Mouse (Mus musculus): ENCODE data around the gene St7l. TPM values are rescaled to one million over a fixed set of nuclear protein-coding genes. Genes with fewer than 3 reads are reported as not detected.
"Not testable (repeated sequence)": the region's sequence is repeated elsewhere in the genome, so short reads cannot be mapped to it uniquely, and the experiment has no call there.

The St7l gene
- polyA plus RNA-seq, 1 experiment from 2014 or later: 42.6 TPM

- no peak for ATAC-seq
- no peak for DNase-seq (ENCODE audit: low read depth, low spot score)
- POLR2A ChIA-PET: interaction anchor here (0.6 kb wide), 1 partner anchor 41 kb away, joined by 3 read pairs; no protein-coding TSS in a partner anchor
- CTCF ChIA-PET: interaction anchor here (0.9 kb wide), 1 partner anchor 12 kb away, joined by 3 read pairs; no protein-coding TSS in a partner anchor
- in situ Hi-C loops (cut with MboI; ENCODE audit: low pct_unique_long_range_greater_than_20kb): no loop called here
- H3K27me3 ChIP-seq: no peaks in the 10 kb centered on the region
- TF ChIP-seq CTCF (IDR thresholded peaks at IDR 0.05): no peak
Observed at GRCm38 (mm10) chr3:104835797-104836196, 28.0 kb upstream of the St7l start.

GRCm38 (mm10) chr3:104841049-104841448 is 22.8 kb upstream of the St7l start:
- DNase-seq (ENCODE audit: low read depth, low spot score) (no peak), ATAC-seq (no peak)
- in situ Hi-C loops (cut with MboI; ENCODE audit: low pct_unique_long_range_greater_than_20kb): no loop called here
- POLR2A ChIA-PET: no interaction called here
- no peak for TF ChIP-seq CTCF (IDR thresholded peaks at IDR 0.05)
- CTCF ChIA-PET: no interaction called here
- H3K27me3 ChIP-seq: no peaks in the 10 kb centered on the region

DNA sequence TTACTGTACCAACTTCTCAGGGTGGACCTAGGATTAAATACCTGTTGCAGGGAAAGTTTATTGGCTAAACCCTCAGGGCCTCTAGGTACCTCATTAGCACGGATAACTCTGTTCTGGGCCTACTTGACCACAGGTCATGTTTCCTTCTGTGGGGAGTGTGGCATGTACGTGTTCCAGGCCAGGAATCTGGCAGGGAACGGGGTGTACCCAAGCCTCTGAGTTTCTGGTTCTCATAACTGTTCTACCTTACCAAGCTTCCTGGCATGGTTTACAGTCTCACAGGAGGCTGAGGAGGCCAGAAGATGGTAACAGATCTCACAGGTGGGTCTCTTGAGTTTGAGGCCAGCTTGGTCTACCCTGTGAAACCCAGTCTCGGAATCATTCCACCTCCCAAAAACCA is 17.2 kb upstream of the St7l start:
- DNase-seq (ENCODE audit: low read depth, low spot score) (no peak), ATAC-seq (no peak)
- CTCF ChIA-PET: interaction anchor here (1.5 to 2.0 kb wide), 4 partner anchors 9 to 66 kb away, joined by 3 to 8 read pairs (median 3); partner anchors contain the start of gene Ppm1j
- in situ Hi-C loops (cut with MboI; ENCODE audit: low pct_unique_long_range_greater_than_20kb): no loop called here
- H3K27me3 ChIP-seq: no peaks in the 10 kb centered on the region
- POLR2A ChIA-PET: no interaction called here
- TF ChIP-seq CTCF (IDR thresholded peaks at IDR 0.05): no peak

DNA sequence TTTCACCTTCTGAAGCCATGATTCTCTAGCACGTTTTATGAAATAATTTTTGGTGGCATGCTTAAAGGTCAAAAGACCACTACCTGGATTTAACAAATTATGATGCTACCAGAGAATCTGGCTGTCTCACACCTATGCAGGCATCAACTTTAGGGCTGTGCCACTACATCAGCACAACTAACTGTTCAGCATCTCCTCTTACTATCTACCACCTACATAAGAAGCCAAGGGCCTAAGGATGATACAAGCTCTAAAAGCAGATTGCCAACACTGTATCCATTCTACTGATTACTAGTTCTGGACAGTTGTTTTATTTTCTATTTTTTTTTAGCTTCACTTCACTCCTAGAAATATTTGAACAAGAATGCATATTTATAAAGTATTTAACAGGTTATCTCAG is 9.3 kb upstream of the St7l start:
- no peaks in the 10 kb centered on the region for H3K27me3 ChIP-seq
- no peak for ATAC-seq
- POLR2A ChIA-PET: interaction anchor here (0.8 to 1.6 kb wide), 2 partner anchors 9 to 12 kb away, joined by 4 read pairs; partner anchors contain the start of gene St7l
- in situ Hi-C loops (cut with MboI; ENCODE audit: low pct_unique_long_range_greater_than_20kb): no loop called here
- DNase-seq (ENCODE audit: low read depth, low spot score): no peak
- CTCF ChIA-PET: interaction anchor here (1.4 to 2.5 kb wide), 5 partner anchors 7 to 17 kb away, joined by 3 to 8 read pairs (median 5); no protein-coding TSS in a partner anchor
- no peak for TF ChIP-seq CTCF (IDR thresholded peaks at IDR 0.05)

DNA sequence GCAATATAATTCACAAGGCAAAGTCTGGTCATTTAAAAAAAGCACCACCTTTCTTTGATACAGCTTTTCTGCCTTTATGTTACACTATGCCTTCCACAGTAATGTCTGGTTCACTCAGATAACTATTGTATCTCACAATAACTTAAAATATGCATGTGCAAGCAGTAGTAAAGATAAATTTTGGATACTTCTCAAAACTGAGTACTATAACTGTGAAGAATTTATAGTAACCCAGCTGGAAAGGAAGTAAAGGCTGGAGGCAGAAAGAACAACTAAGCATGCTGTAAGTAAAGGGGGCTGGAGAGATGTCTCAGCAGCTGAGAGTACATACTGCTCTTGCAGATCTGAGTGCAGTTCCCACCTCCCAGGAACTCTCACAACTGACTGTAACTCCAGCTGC is 8.9 kb upstream of the St7l start:
- ChIA-PET POLR2A (interaction anchor here (1.0 to 1.6 kb wide), 3 partner anchors 9 to 56 kb away, joined by 3 to 4 read pairs (median 3); partner anchors contain the start of gene St7l), CTCF (interaction anchor here (1.1 to 2.5 kb wide), 8 partner anchors 8 to 204 kb away, joined by 3 to 8 read pairs (median 6); partner anchors contain the start of genes Capza1 and St7l)
- DNase-seq (ENCODE audit: low read depth, low spot score) (no peak), ATAC-seq (no peak)
- in situ Hi-C loops (cut with MboI; ENCODE audit: low pct_unique_long_range_greater_than_20kb): no loop called here
- no peaks in the 10 kb centered on the region for H3K27me3 ChIP-seq
- TF ChIP-seq CTCF (IDR thresholded peaks at IDR 0.05): no peak

DNA sequence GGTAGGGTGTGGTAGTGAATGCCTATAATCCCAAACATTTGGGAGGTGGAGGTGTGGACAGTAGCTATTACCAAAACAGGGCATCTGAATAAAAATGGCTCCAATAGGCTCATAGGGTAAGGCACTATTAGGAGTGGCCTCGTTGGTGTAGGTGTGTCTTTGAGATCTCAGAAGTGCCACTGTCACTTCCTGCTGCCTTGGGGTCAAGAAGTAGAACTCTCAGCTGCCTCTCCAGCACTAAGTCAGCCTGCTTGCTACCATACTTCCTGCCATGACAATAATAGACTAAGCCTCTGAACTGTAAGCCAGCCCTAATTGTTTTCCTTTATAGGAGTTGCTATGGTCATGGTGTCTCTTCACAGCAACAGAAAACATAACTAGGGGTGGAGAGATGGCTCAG is 7.7 kb upstream of the St7l start:
- TF ChIP-seq CTCF (IDR thresholded peaks at IDR 0.05): no peak
- H3K27me3 ChIP-seq: no peaks in the 10 kb centered on the region
- DNase-seq (ENCODE audit: low read depth, low spot score) (no peak), ATAC-seq (no peak)
- ChIA-PET CTCF (interaction anchor here (0.9 to 2.5 kb wide), 12 partner anchors 8 to 203 kb away, joined by 3 to 8 read pairs (median 4); partner anchors contain the start of genes Capza1 and St7l), POLR2A (interaction anchor here (0.8 to 1.1 kb wide), 3 partner anchors 27 to 58 kb away, joined by 3 read pairs; no protein-coding TSS in a partner anchor)
- in situ Hi-C loops (cut with MboI; ENCODE audit: low pct_unique_long_range_greater_than_20kb): no loop called here

DNA sequence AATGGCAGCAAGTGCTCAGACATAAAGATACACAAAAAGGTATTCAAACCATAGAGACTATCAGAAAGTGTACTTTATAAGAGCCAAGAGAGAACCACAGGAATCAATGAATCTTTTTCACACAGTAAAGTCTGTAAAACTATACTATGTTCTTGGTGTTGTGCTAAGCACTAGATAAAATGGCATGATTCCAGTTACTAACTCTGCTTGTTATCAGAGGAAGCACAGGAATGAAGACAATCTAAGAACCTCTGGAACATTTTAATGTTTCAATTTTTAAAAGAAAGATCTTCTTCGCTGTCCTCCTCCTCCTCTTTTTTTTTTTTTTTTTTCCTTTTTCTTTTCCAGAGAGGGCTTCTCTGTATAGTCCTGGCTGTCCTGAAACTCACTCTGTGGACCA is 5.2 kb upstream of the St7l start:
- no peaks in the 10 kb centered on the region for H3K27me3 ChIP-seq
- CTCF ChIA-PET: interaction anchor here (1.4 kb wide), 1 partner anchor 16 kb away, joined by 3 read pairs; no protein-coding TSS in a partner anchor
- in situ Hi-C loops (cut with MboI; ENCODE audit: low pct_unique_long_range_greater_than_20kb): no loop called here
- DNase-seq (ENCODE audit: low read depth, low spot score): no peak
- POLR2A ChIA-PET: no interaction called here
- no peak for ATAC-seq
- TF ChIP-seq CTCF (IDR thresholded peaks at IDR 0.05): no peak

GRCm38 (mm10) chr3:104864651-104865340 is 991 bp downstream of the St7l start:
- ATAC-seq (peak; percentile 78), DNase-seq (ENCODE audit: low read depth, low spot score) (peak; percentile 66)
- POLR2A ChIA-PET: interaction anchor here (0.7 to 3.0 kb wide), 11 partner anchors 11 to 194 kb away, joined by 3 to 19 read pairs (median 4); partner anchors contain the start of genes Mov10 and Rhoc
- H3K27me3 ChIP-seq: no peaks in the 10 kb centered on the region
- in situ Hi-C loops (cut with MboI; ENCODE audit: low pct_unique_long_range_greater_than_20kb): loop anchor here (5.0 to 10.0 kb wide), 3 partner anchors 77 to 188 kb away; partner anchors contain the start of genes Cttnbp2nl and Rhoc
- CTCF ChIA-PET: interaction anchor here (0.7 to 3.2 kb wide), 8 partner anchors 9 to 194 kb away, joined by 3 to 15 read pairs (median 4); no protein-coding TSS in a partner anchor
- TF ChIP-seq CTCF (IDR thresholded peaks at IDR 0.05): no peak

DNA sequence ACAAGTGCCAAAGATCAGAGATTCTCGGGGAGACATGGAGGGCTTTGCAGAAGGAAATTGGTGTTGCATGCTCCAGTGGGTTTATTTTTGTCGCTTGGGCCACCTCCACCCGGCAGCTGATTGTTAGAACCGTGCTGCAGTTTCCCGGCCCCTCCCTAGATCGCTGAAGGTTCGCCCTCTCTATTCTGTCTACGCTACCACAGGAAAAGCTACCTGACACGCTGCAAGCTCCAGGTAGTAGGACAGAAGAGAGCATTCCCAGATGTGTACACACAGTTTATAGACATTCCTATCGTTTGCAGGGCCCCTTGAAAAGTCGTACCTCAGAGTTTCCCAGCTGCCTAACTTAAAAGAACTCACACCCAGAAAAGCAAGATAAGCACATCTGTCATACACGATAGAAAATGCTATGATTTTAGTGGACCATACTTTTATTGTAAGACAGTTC is 1.6 kb downstream of the St7l start:
- in situ Hi-C loops (cut with MboI; ENCODE audit: low pct_unique_long_range_greater_than_20kb): loop anchor here (5.0 to 10.0 kb wide), 2 partner anchors 151 to 187 kb away; partner anchors contain the start of gene Cttnbp2nl
- no peak for TF ChIP-seq CTCF (IDR thresholded peaks at IDR 0.05)
- ChIA-PET POLR2A (interaction anchor here (1.1 to 3.0 kb wide), 5 partner anchors 11 to 102 kb away, joined by 3 to 19 read pairs (median 4); partner anchors contain the start of gene Rhoc), CTCF (interaction anchor here (1.9 to 3.2 kb wide), 4 partner anchors 11 to 194 kb away, joined by 4 to 15 read pairs (median 6); no protein-coding TSS in a partner anchor)
- ATAC-seq: peak; percentile 13
- peak; percentile 10 for DNase-seq (ENCODE audit: low read depth, low spot score)
- H3K27me3 ChIP-seq: no peaks in the 10 kb centered on the region

- ATAC-seq; H3K27me3 ChIP-seq; DNase-seq (ENCODE audit: low read depth, low spot score): not testable (repeated sequence)
- CTCF ChIA-PET: interaction anchor here (0.6 to 3.2 kb wide), 5 partner anchors 10 to 192 kb away, joined by 3 to 15 read pairs (median 4); no protein-coding TSS in a partner anchor
- in situ Hi-C loops (cut with MboI; ENCODE audit: low pct_unique_long_range_greater_than_20kb): loop anchor here (5.0 to 10.0 kb wide), 2 partner anchors 152 to 186 kb away; partner anchors contain the start of gene Cttnbp2nl
- POLR2A ChIA-PET: interaction anchor here (0.5 to 3.0 kb wide), 3 partner anchors 13 to 186 kb away, joined by 5 to 19 read pairs (median 7); partner anchors contain the start of genes Cttnbp2nl and Rhoc
Observed at GRCm38 (mm10) chr3:104866674-104867073, 2.9 kb downstream of the St7l start.

All from Patski (cell line).